Mouse (Mus musculus): ENCODE measurements at regions not wholly inside any gene's neighbourhood (a gene's known extent, or its start where the extent isn't known, plus 50 kb on each side); places are given as distances from the start of the nearest gene placed in this dataset.
"Not testable (repeated sequence)": the region's sequence is repeated elsewhere in the genome, so short reads cannot be mapped to it uniquely, and the experiment has no call there.

- DNase-seq, result not testable (repeated sequence)
These were observed 119.2 kb upstream of the Gm21119 start for GRCm38 (mm10) chr8:20495542-20495941.

- not testable (repeated sequence) for DNase-seq
These were observed 100.8 kb upstream of the Gm21119 start for GRCm38 (mm10) chr8:20513920-20514319.

GRCm38 (mm10) chr8:20516324-20516830, 98.3 kb upstream of the Gm21119 start:
- not testable (repeated sequence) for DNase-seq

GRCm38 (mm10) chr8:20517551-20517950, 97.2 kb upstream of the Gm21119 start:
- DNase-seq, result not testable (repeated sequence)

GRCm38 (mm10) chr8:20524539-20524938, 90.2 kb upstream of the Gm21119 start:
- not testable (repeated sequence) for DNase-seq

GRCm38 (mm10) chr8:20529048-20529447, 85.7 kb upstream of the Gm21119 start:
- DNase-seq, result not testable (repeated sequence)

GRCm38 (mm10) chr8:20539031-20539430, 75.7 kb upstream of the Gm21119 start:
- not testable (repeated sequence) for DNase-seq

GRCm38 (mm10) chr8:20544084-20544483, 70.6 kb upstream of the Gm21119 start:
- DNase-seq, result not testable (repeated sequence)

- not testable (repeated sequence) for DNase-seq
These were observed 69.4 kb upstream of the Gm21119 start for GRCm38 (mm10) chr8:20545347-20545746.

GRCm38 (mm10) chr8:20546401-20546800, 68.3 kb upstream of the Gm21119 start:
- DNase-seq, result not testable (repeated sequence)

GRCm38 (mm10) chr8:20550054-20550778, 64.5 kb upstream of the Gm21119 start:
- DNase-seq, result peak; percentile 73

GRCm38 (mm10) chr8:20556501-20557181, 58.1 kb upstream of the Gm21119 start:
- DNase-seq, result not testable (repeated sequence)

- not testable (repeated sequence) for DNase-seq
These were observed 57.5 kb upstream of the Gm21119 start for GRCm38 (mm10) chr8:20557184-20557583.

GRCm38 (mm10) chr8:20557609-20558008, 57.1 kb upstream of the Gm21119 start:
- peak; percentile 34 for DNase-seq

Measured in adrenal gland, postnatal 25 days (tissue).